Mouse (Mus musculus) limb, embryonic 15.5 days (tissue): ENCODE measurements around the gene Tmem50b. TPM values are rescaled to one million over a fixed set of nuclear protein-coding genes. Genes with fewer than 3 reads are reported as not detected.
A peak's percentile ranks its signal among the peaks of the same experiment; 100 is the strongest.

Source experiments
- ATAC-seq: fragments of 200-750 bp; cut with Nextera tagmentation; 2 replicates; pipeline ENCODE4 v1.8.0; 2017; ENCODE audit warnings: low read depth, moderate TSS enrichment; ENCODE audit not compliant: insufficient number of reproducible peaks, low FRiP score, low TSS enrichment
- H3K27ac ChIP-seq: fragments of 300-500 bp; sonication (generic); 2 replicates; pipeline ENCODE4 v1.5.1; 2015; ENCODE audit warnings: moderate library complexity, mild to moderate bottlenecking, inconsistent platforms
- H3K27me3 ChIP-seq: fragments of 300-500 bp; sonication (generic); 2 replicates; pipeline ENCODE4 v1.6.1; 2015; ENCODE audit warnings: inconsistent platforms
- H3K36me3 ChIP-seq: fragments of 300-500 bp; sonication (generic); 2 replicates; pipeline ENCODE4 v1.6.1; 2015; ENCODE audit warnings: inconsistent platforms
- H3K4me1 ChIP-seq: fragments of 300-500 bp; sonication (generic); 2 replicates; pipeline ENCODE4 v1.6.1; 2015; ENCODE audit warnings: inconsistent platforms
- H3K4me2 ChIP-seq: fragments of 300-500 bp; sonication (generic); 2 replicates; pipeline ENCODE4 v1.6.1; 2015; ENCODE audit warnings: mild to moderate bottlenecking, inconsistent platforms
- H3K4me3 ChIP-seq: fragments of 300-500 bp; sonication (generic); 2 replicates; pipeline ENCODE4 v1.5.1; 2015; ENCODE audit warnings: mild to moderate bottlenecking, inconsistent platforms
- H3K9ac ChIP-seq: fragments of 300-500 bp; sonication (generic); 2 replicates; pipeline ENCODE4 v1.6.1; 2015; ENCODE audit warnings: inconsistent platforms
- H3K9me3 ChIP-seq: fragments of 300-500 bp; sonication (generic); 2 replicates; pipeline ENCODE4 v1.6.1; 2016; ENCODE audit warnings: inconsistent platforms
- WGBS: fragments of 180-500 bp; shearing (Covaris S2); methylation state at CpG from one replicate; pipeline ENCODE4 v1.1.7; 2015; 5-methylcytosine and 5-hydroxymethylcytosine counted together
- polyA plus RNA-seq: library from polyadenylated mRNA; unstranded; fragments of >200 nt; fragmentation: Nextera tagmentation; extraction: Ambion mirVana; gene quantifications from 2 replicates; pipeline ENCODE4 v1.2.1, GENCODE M21; 2015

Tmem50b gene
- polyA plus RNA-seq, 1 experiment from 2014 or later = 54.3 TPM

GRCm38 (mm10) chr16:91557693-91558092, 39.9 kb downstream of the Tmem50b start:
- no peaks in the 10 kb centered on the region for H3K27me3 ChIP-seq
- H3K9me3 ChIP-seq = no peaks in the 10 kb centered on the region
- no peak overlapping the region for H3K9ac ChIP-seq
- peaks cover 58% of the 10 kb centered on the region for H3K36me3 ChIP-seq
- H3K4me1 ChIP-seq = peaks cover 18% of the 10 kb centered on the region
- H3K4me2 ChIP-seq = no peak overlapping the region
- H3K4me3 ChIP-seq = no peak overlapping the region
- no peak overlapping the region for H3K27ac ChIP-seq
- WGBS = 89% methylated on average over 15 of the region's 15 CpGs
- ATAC-seq = no peak

GRCm38 (mm10) chr16:91557214-91557613, 40.4 kb downstream of the Tmem50b start:
- H3K4me1 ChIP-seq = peaks cover 18% of the 10 kb centered on the region
- no peaks in the 10 kb centered on the region for H3K27me3 ChIP-seq
- H3K9ac ChIP-seq = no peak overlapping the region
- H3K9me3 ChIP-seq = no peaks in the 10 kb centered on the region
- 50% methylated on average over 7 of the region's 7 CpGs for WGBS
- H3K36me3 ChIP-seq = peaks cover 54% of the 10 kb centered on the region
- no peak overlapping the region for H3K4me3 ChIP-seq
- H3K27ac ChIP-seq = 0 out of 2 replicates have a peak overlapping the region, but pooled peaks have one; percentile 22
- H3K4me2 ChIP-seq = no peak overlapping the region
- no peak for ATAC-seq

- Histone ChIP-seq H3K4me3 (no peak overlapping the region), H3K4me1 (peaks cover 18% of the 10 kb centered on the region), H3K36me3 (peaks cover 48% of the 10 kb centered on the region), H3K27ac (0 out of 2 replicates have a peak overlapping the region, but pooled peaks have one; percentile 22), H3K9ac (no peak overlapping the region), H3K4me2 (no peak overlapping the region), H3K27me3 (no peaks in the 10 kb centered on the region), H3K9me3 (no peaks in the 10 kb centered on the region)
- no peak for ATAC-seq
- 62% methylated on average over 15 of the region's 15 CpGs for WGBS
Measured at GRCm38 (mm10) chr16:91556659-91557058, 40.9 kb downstream of the Tmem50b start.

- Histone ChIP-seq H3K4me3 (no peak overlapping the region), H3K9ac (no peak overlapping the region), H3K36me3 (peaks cover 34% of the 10 kb centered on the region), H3K27me3 (no peaks in the 10 kb centered on the region), H3K4me2 (no peak overlapping the region), H3K9me3 (no peaks in the 10 kb centered on the region), H3K27ac (no peak overlapping the region), H3K4me1 (peaks cover 20% of the 10 kb centered on the region)
- WGBS = 83% methylated on average over 8 of the region's 8 CpGs
- no peak for ATAC-seq
Measured at GRCm38 (mm10) chr16:91555017-91555605, 42.5 kb downstream of the Tmem50b start.

GRCm38 (mm10) chr16:91553625-91554024, 44.0 kb downstream of the Tmem50b start:
- H3K4me2 ChIP-seq = 0 out of 2 replicates have a peak overlapping the region, but pooled peaks have one; percentile 14
- no peak overlapping the region for H3K9ac ChIP-seq

GRCm38 (mm10) chr16:91552072-91552471, 45.5 kb downstream of the Tmem50b start:
- ATAC-seq = no peak
- Histone ChIP-seq H3K9ac (no peak overlapping the region), H3K4me3 (no peak overlapping the region), H3K9me3 (no peaks in the 10 kb centered on the region), H3K4me1 (peaks cover 37% of the 10 kb centered on the region), H3K36me3 (peaks cover 13% of the 10 kb centered on the region), H3K27ac (no peak overlapping the region), H3K27me3 (no peaks in the 10 kb centered on the region), H3K4me2 (no peak overlapping the region)
- 61% methylated on average over 9 of the region's 9 CpGs for WGBS

More at GRCm38 (mm10) chr16:91553625-91554024, 44.0 kb downstream of the Tmem50b start:
- ATAC-seq = no peak
- Histone ChIP-seq H3K27ac (no peak overlapping the region), H3K27me3 (no peaks in the 10 kb centered on the region), H3K36me3 (peaks cover 23% of the 10 kb centered on the region), H3K4me3 (no peak overlapping the region), H3K9me3 (no peaks in the 10 kb centered on the region), H3K4me1 (peaks cover 28% of the 10 kb centered on the region)
- WGBS = 43% methylated on average over 12 of the region's 12 CpGs

- no peak for ATAC-seq
- Histone ChIP-seq H3K9ac (no peak overlapping the region), H3K27me3 (no peaks in the 10 kb centered on the region), H3K4me3 (no peak overlapping the region), H3K4me1 (peaks cover 39% of the 10 kb centered on the region), H3K27ac (no peak overlapping the region), H3K4me2 (no peak overlapping the region), H3K9me3 (no peaks in the 10 kb centered on the region), H3K36me3 (peaks cover 12% of the 10 kb centered on the region)
- WGBS = 74% methylated on average over 10 of the region's 10 CpGs
Measured at GRCm38 (mm10) chr16:91551081-91551524, 46.5 kb downstream of the Tmem50b start.

GRCm38 (mm10) chr16:91549616-91550015, 48.0 kb downstream of the Tmem50b start:
- Histone ChIP-seq H3K4me3 (no peak overlapping the region), H3K36me3 (no peaks in the 10 kb centered on the region), H3K9ac (no peak overlapping the region), H3K4me2 (no peak overlapping the region), H3K27me3 (no peaks in the 10 kb centered on the region), H3K4me1 (peaks cover 42% of the 10 kb centered on the region), H3K9me3 (no peaks in the 10 kb centered on the region), H3K27ac (no peak overlapping the region)
- no peak for ATAC-seq
- WGBS = 71% methylated on average over 5 of the region's 5 CpGs

- Histone ChIP-seq H3K9me3 (no peaks in the 10 kb centered on the region), H3K9ac (no peak overlapping the region), H3K4me2 (peak overlapping the region; percentile 24), H3K27me3 (no peaks in the 10 kb centered on the region), H3K27ac (no peak overlapping the region), H3K36me3 (no peaks in the 10 kb centered on the region), H3K4me1 (peaks cover 40% of the 10 kb centered on the region), H3K4me3 (peak overlapping the region; percentile 14)
- WGBS = 74% methylated on average over 2 of the region's 2 CpGs
- no peak for ATAC-seq
Measured at GRCm38 (mm10) chr16:91548996-91549395, 48.6 kb downstream of the Tmem50b start.

- no peak overlapping the region for H3K9ac ChIP-seq
- H3K4me1 ChIP-seq = peaks cover 36% of the 10 kb centered on the region
- peak overlapping the region; percentile 14 for H3K4me3 ChIP-seq
- WGBS = 33% methylated on average over 5 of the region's 5 CpGs
- no peak overlapping the region for H3K27ac ChIP-seq
- no peaks in the 10 kb centered on the region for H3K27me3 ChIP-seq
- H3K9me3 ChIP-seq = no peaks in the 10 kb centered on the region
- peak overlapping the region; percentile 24 for H3K4me2 ChIP-seq
- H3K36me3 ChIP-seq = no peaks in the 10 kb centered on the region
- no peak for ATAC-seq
Measured at GRCm38 (mm10) chr16:91548586-91548985, 49.0 kb downstream of the Tmem50b start.

- no peak overlapping the region for H3K9ac ChIP-seq
- peaks cover 32% of the 10 kb centered on the region for H3K4me1 ChIP-seq
- H3K4me3 ChIP-seq = peak overlapping the region; percentile 89
- H3K36me3 ChIP-seq = no peaks in the 10 kb centered on the region
- 0 out of 2 replicates have a peak overlapping the region, but pooled peaks have one; percentile 74 for H3K27ac ChIP-seq
- no peaks in the 10 kb centered on the region for H3K27me3 ChIP-seq
- H3K4me2 ChIP-seq = peak overlapping the region; percentile 78
- ATAC-seq = no peak
- no peaks in the 10 kb centered on the region for H3K9me3 ChIP-seq
- 33% methylated on average over 5 of the region's 5 CpGs for WGBS
Measured at GRCm38 (mm10) chr16:91547974-91548373, 49.6 kb downstream of the Tmem50b start.

- peaks cover 32% of the 10 kb centered on the region for H3K4me1 ChIP-seq
- ATAC-seq = peak; percentile 84
- peak within 1 kb of the TSS; percentile 91 for H3K9ac ChIP-seq
- peak within 1 kb of the TSS; percentile 74 for H3K27ac ChIP-seq
- under 1% methylated on average over 43 of the region's 74 CpGs for WGBS
- no peaks in the 10 kb centered on the region for H3K9me3 ChIP-seq
- no peaks in the 10 kb centered on the region for H3K36me3 ChIP-seq
- peak within 1 kb of the TSS; percentile 78 for H3K4me2 ChIP-seq
- H3K4me3 ChIP-seq = peak within 1 kb of the TSS; percentile 89
- no peaks in the 10 kb centered on the region for H3K27me3 ChIP-seq
Measured at GRCm38 (mm10) chr16:91546836-91547741, 50.5 kb downstream of the Tmem50b start, which contains the start of gene Ifngr2. Gene Ifngr2 (plus strand): TSS chr16:91547072.
